In the genomic region with DNA sequence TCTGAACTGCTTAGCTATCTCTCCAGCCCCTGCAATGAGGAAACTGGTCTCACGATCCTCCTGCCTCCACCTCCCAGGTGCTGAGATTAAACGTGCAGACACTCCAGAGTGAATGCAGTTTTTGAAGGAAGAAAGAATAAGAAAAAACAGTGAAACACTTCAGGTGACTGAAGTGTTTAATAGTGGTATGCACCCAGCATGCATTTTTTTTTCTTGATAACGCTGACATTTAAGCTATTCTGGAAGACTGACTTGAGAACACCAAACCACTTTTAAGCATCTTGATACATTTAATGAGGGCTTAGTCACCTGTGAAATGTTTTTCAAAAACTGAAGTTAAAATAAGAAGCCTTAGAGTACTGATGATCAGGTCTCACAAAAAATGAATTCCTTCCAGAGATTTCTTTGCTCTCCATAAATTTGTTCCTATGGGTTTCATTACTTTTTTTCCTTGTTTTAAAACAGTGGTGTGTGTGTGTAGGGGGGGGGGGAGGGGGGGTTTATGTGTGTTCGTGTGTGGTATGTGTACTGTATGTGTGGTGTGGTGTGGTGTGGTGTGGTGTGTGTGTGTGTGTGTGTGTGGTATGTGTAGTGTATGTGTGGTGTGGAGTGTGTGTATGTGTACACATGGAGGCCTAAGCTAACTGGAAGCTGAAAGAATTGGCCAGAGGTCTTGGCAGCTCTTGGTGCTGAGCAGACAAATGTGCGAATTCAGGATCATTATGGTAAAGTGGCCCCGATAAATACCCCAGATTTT, we compare ENCODE assay signal across 23 mouse cellular contexts. TPM values are rescaled to one million over a fixed set of nuclear protein-coding genes. Genes with fewer than 3 reads are reported as not detected.
DNase-seq lines count a peak whose midpoint lies in the region; ATAC-seq and TF ChIP-seq lines count a peak whose summit lies in the region.
"Had no signal": no experiment of that assay in that cellular context is flagged by ENCODE, and none has a peak within 500 bp of the region (broad histone marks: within the 10 kb centered on the region; RNA-seq: fewer than 3 reads in every experiment).

No protein-coding gene starts in this region.

- WGBS in lung, embryonic 14.5 days: 66% methylated on average over 6 of the region's 6 CpGs
- 60% methylated on average over 6 of the region's 6 CpGs for WGBS in lung, embryonic 16.5 days
- 67% methylated on average over 6 of the region's 6 CpGs for WGBS in lung, adult 2 months
- 80% methylated on average over 6 of the region's 6 CpGs for WGBS in neural tube, embryonic 15.5 days

- TF ChIP-seq POLR2A in lung, adult 2 months (IDR thresholded peaks at IDR 0.05; ENCODE audit: borderline replicate concordance, extremely low read depth, low read depth, low read length): no peak

- DNase-seq in lung, embryonic 14.5 days: peak; percentile 33
- no peak for DNase-seq in lung, postnatal 10 days
- no peak for DNase-seq in lung, adult 2 months
- DNase-seq in neural tube, embryonic 10.5 days (ENCODE audit: extremely low spot score, low spot score): peak; percentile 1
- DNase-seq: adrenal gland, adult 2 months; adrenal gland, postnatal 10 days; adrenal gland, postnatal 25 days; cerebellum, adult 11 months; cerebellum, adult 18-20 months; cerebellum, adult 8-10 months; cerebellum, adult 9-11 months; cerebellum, postnatal 14 days; cerebellum, postnatal 36 days; embryo, embryonic 11 days had no signal

- H3K36me3 ChIP-seq in lung, embryonic 14.5 days (ENCODE audit: insufficient read depth): no peaks in the 10 kb centered on the region
- H3K36me3 ChIP-seq in lung, embryonic 16.5 days (ENCODE audit: control insufficient read depth, insufficient read depth, low read length): no peaks in the 10 kb centered on the region
- H3K36me3 ChIP-seq in neural tube, embryonic 15.5 days: no peaks in the 10 kb centered on the region
- H3K36me3 ChIP-seq: embryonic facial prominence, embryonic 13.5 days; embryonic facial prominence, embryonic 15.5 days; forebrain, embryonic 10.5 days; forebrain, embryonic 12.5 days had no signal

- H3K4me3 ChIP-seq in lung, embryonic 14.5 days (ENCODE audit: low read depth, low read length): no peak overlapping the region
- H3K4me3 ChIP-seq in lung, embryonic 16.5 days (ENCODE audit: low read length): no peak overlapping the region
- H3K4me3 ChIP-seq in lung, adult 2 months (replicated peaks; ENCODE audit: extremely low read depth, low read depth, low read length): no peak overlapping the region
- no peak overlapping the region for H3K4me3 ChIP-seq in neural tube, embryonic 15.5 days (replicated peaks)
- H3K4me3 ChIP-seq: embryonic facial prominence, embryonic 13.5 days; embryonic facial prominence, embryonic 15.5 days; erythroblast, embryonic 14.5 days; forebrain, embryonic 10.5 days; forebrain, embryonic 12.5 days had no signal

- H3K9me3 ChIP-seq in lung, embryonic 14.5 days (ENCODE audit: low read depth, low read length): no peaks in the 10 kb centered on the region
- H3K9me3 ChIP-seq in lung, embryonic 16.5 days (ENCODE audit: control insufficient read depth, low read length): no peaks in the 10 kb centered on the region
- H3K9me3 ChIP-seq in neural tube, embryonic 15.5 days (replicated peaks): no peaks in the 10 kb centered on the region
- H3K9me3 ChIP-seq: embryonic facial prominence, embryonic 13.5 days; embryonic facial prominence, embryonic 15.5 days; forebrain, embryonic 10.5 days; forebrain, embryonic 12.5 days had no signal

- H3K27me3 ChIP-seq in lung, embryonic 14.5 days (ENCODE audit: insufficient read depth, low read length): no peaks in the 10 kb centered on the region
- no peaks in the 10 kb centered on the region for H3K27me3 ChIP-seq in lung, embryonic 16.5 days (ENCODE audit: control insufficient read depth, insufficient read depth, low read depth, low read length)
- no peaks in the 10 kb centered on the region for H3K27me3 ChIP-seq in neural tube, embryonic 15.5 days (replicated peaks)
- H3K27me3 ChIP-seq: embryonic facial prominence, embryonic 13.5 days; embryonic facial prominence, embryonic 15.5 days; forebrain, embryonic 12.5 days had no signal

- no peak for TF ChIP-seq CTCF in lung, embryonic 14.5 days (IDR thresholded peaks at IDR 0.05; ENCODE audit: low read depth)
- no peak for TF ChIP-seq CTCF in lung, adult 2 months (IDR thresholded peaks at IDR 0.05; ENCODE audit: insufficient read depth, low read length)

- H3K4me1 ChIP-seq in lung, embryonic 14.5 days (ENCODE audit: insufficient read depth): 0 out of 2 replicates have a peak, but pooled peaks cover 5% of the 10 kb centered on the region
- H3K4me1 ChIP-seq in lung, embryonic 16.5 days (replicated peaks; ENCODE audit: control insufficient read depth, insufficient read depth, low read length): peaks cover 8% of the 10 kb centered on the region
- H3K4me1 ChIP-seq in lung, adult 2 months (ENCODE audit: control insufficient read depth, insufficient read depth, low read length): peaks cover 2% of the 10 kb centered on the region; the same call in 1 of the 2 replicates
- no peaks in the 10 kb centered on the region for H3K4me1 ChIP-seq in neural tube, embryonic 15.5 days
- H3K4me1 ChIP-seq: embryonic facial prominence, embryonic 13.5 days; embryonic facial prominence, embryonic 15.5 days; forebrain, embryonic 12.5 days had no signal

- H3K4me2 ChIP-seq in lung, embryonic 14.5 days: no peak overlapping the region
- H3K4me2 ChIP-seq in lung, embryonic 16.5 days (ENCODE audit: low read depth, low read length): no peak overlapping the region
- no peak overlapping the region for H3K4me2 ChIP-seq in neural tube, embryonic 15.5 days
- H3K4me2 ChIP-seq: embryonic facial prominence, embryonic 13.5 days; embryonic facial prominence, embryonic 15.5 days; forebrain, embryonic 12.5 days had no signal

- H3K9ac ChIP-seq in lung, embryonic 14.5 days: no peak overlapping the region
- H3K9ac ChIP-seq in lung, embryonic 16.5 days (ENCODE audit: low read length): no peak overlapping the region
- no peak overlapping the region for H3K9ac ChIP-seq in neural tube, embryonic 15.5 days (replicated peaks)
- H3K9ac ChIP-seq: embryonic facial prominence, embryonic 13.5 days; embryonic facial prominence, embryonic 15.5 days; forebrain, embryonic 12.5 days had no signal

- H3K27ac ChIP-seq in lung, embryonic 14.5 days (ENCODE audit: low read depth): peak overlapping the region; percentile 46; the same call in 1 of the 2 replicates
- peak overlapping the region; percentile 63 for H3K27ac ChIP-seq in lung, embryonic 16.5 days (ENCODE audit: low read length)
- no peak overlapping the region for H3K27ac ChIP-seq in neural tube, embryonic 15.5 days (replicated peaks)
- H3K27ac ChIP-seq: embryonic facial prominence, embryonic 13.5 days; embryonic facial prominence, embryonic 15.5 days; forebrain, embryonic 10.5 days; forebrain, embryonic 12.5 days had no signal

- ATAC-seq in lung, embryonic 14.5 days (ENCODE audit: insufficient read depth): 0 out of 2 replicates have a peak, but pooled peaks have one; percentile 28
- ATAC-seq in lung, embryonic 16.5 days (ENCODE audit: low read depth): peak; percentile 78
- no peak for ATAC-seq in neural tube, embryonic 15.5 days (ENCODE audit: low FRiP score)
- ATAC-seq: forebrain, embryonic 14.5 days; forebrain, embryonic 16.5 days had no signal

RNA-seq across cellular contexts. Expression of a gene that starts 23.0 kb away (rescaled TPM):
- polyA plus RNA-seq in lung, embryonic 14.5 days (2014; fragmentation: Nextera tagmentation; extraction: Ambion mirVana): 6.3 and 8.1 TPM in 2 replicates
- 3.6 and 3.7 TPM in 2 replicates for polyA plus RNA-seq in lung, embryonic 16.5 days (2015; fragmentation: Nextera tagmentation; extraction: Ambion mirVana)
- polyA plus RNA-seq in lung, adult 2 months (2012; rRNA removed): 50.7 and 52.4 TPM in 2 replicates
- 7.3 and 10.2 TPM in 2 replicates for polyA plus RNA-seq in neural tube, embryonic 15.5 days (2015; fragmentation: Nextera tagmentation; extraction: Ambion mirVana)

Comparison
In these comparisons a context has a peak if more than half of its experiments do, and no peak if none do; other contexts are left out.
1. DNase-seq: peak in lung, embryonic 14.5 days (single experiment) and neural tube, embryonic 10.5 days (single experiment); none in lung, postnatal 10 days (single experiment) and lung, adult 2 months (single experiment).